Mouse (Mus musculus) forebrain, embryonic 12.5 days (tissue): ENCODE data around the gene Npy4r. TPM values are rescaled to one million over a fixed set of nuclear protein-coding genes. Genes with fewer than 3 reads are reported as not detected.

ENCODE experiments used
- ATAC-seq: fragments of 200-750 bp; cut with Nextera tagmentation; 2 replicates; pipeline ENCODE4 v1.8.0; 2017; ENCODE audit warnings: moderate TSS enrichment; ENCODE audit not compliant: low FRiP score
- H3K27ac ChIP-seq: fragments of 300-500 bp; sonication (generic); 2 replicates; pipeline ENCODE4 v1.5.1; 2016; ENCODE audit warnings: mild to moderate bottlenecking
- H3K27me3 ChIP-seq: fragments of 300-500 bp; sonication (generic); 2 replicates; pipeline ENCODE4 v1.6.1; 2016; ENCODE audit warnings: mild to moderate bottlenecking
- H3K36me3 ChIP-seq: fragments of 300-500 bp; sonication (generic); replicated peaks from 2 replicates; pipeline ENCODE4 v1.6.1; 2016; ENCODE audit warnings: mild to moderate bottlenecking
- H3K4me1 ChIP-seq: fragments of 300-500 bp; sonication (generic); 2 replicates; pipeline ENCODE4 v1.6.1; 2016
- H3K4me2 ChIP-seq: fragments of 300-500 bp; sonication (generic); 2 replicates; pipeline ENCODE4 v1.6.1; 2016; ENCODE audit warnings: mild to moderate bottlenecking, moderate library complexity
- H3K4me3 ChIP-seq: fragments of 300-500 bp; sonication (generic); replicated peaks from 2 replicates; pipeline ENCODE4 v1.5.1; 2016; ENCODE audit warnings: mild to moderate bottlenecking
- H3K9ac ChIP-seq: fragments of 300-500 bp; sonication (generic); 2 replicates; pipeline ENCODE4 v1.6.1; 2016; ENCODE audit warnings: mild to moderate bottlenecking
- H3K9me3 ChIP-seq: fragments of 300-500 bp; sonication (generic); 2 replicates; pipeline ENCODE4 v1.6.1; 2016
- WGBS: fragments of 180-500 bp; shearing (Covaris S2); methylation state at CpG from one replicate; pipeline ENCODE4 v1.1.7; 2016; 5-methylcytosine and 5-hydroxymethylcytosine counted together
- polyA plus RNA-seq: library from polyadenylated mRNA; unstranded; fragments of >200 nt; fragmentation: Nextera tagmentation; extraction: Ambion mirVana; gene quantifications from 2 replicates; pipeline ENCODE4 v1.2.1, GENCODE M21; 2016

Gene Npy4r
- polyA plus RNA-seq, 1 experiment from 2014 or later, result not detected

- peaks cover 18% of the 10 kb centered on the region for H3K27me3 ChIP-seq
- H3K4me3 ChIP-seq, result no peak overlapping the region
- peak; percentile 75; the same call in 1 of the 2 replicates for ATAC-seq
- no peaks in the 10 kb centered on the region for H3K9me3 ChIP-seq
- no peak overlapping the region for H3K4me2 ChIP-seq
- no peaks in the 10 kb centered on the region for H3K36me3 ChIP-seq
- H3K27ac ChIP-seq, result no peak overlapping the region
- H3K4me1 ChIP-seq, result peaks cover 7% of the 10 kb centered on the region; the same call in 1 of the 2 replicates
- no peak overlapping the region for H3K9ac ChIP-seq
- WGBS, result 57% methylated on average over 9 of the region's 9 CpGs
Observed at GRCm38 (mm10) chr14:34154601-34155337, 2.5 kb upstream of the Npy4r start.

- Histone ChIP-seq H3K9ac (no peak overlapping the region), H3K27me3 (peaks cover 47% of the 10 kb centered on the region)
- WGBS, result 95% methylated on average over 10 of the region's 10 CpGs
Observed at GRCm38 (mm10) chr14:34142915-34143314, 9.4 kb downstream of the Npy4r start.

GRCm38 (mm10) chr14:34142316-34142715 is 10.0 kb downstream of the Npy4r start:
- WGBS, result 75% methylated on average over 1 of the region's 1 CpGs
- no peaks in the 10 kb centered on the region for H3K4me1 ChIP-seq
- H3K27ac ChIP-seq, result no peak overlapping the region
- no peak overlapping the region for H3K4me3 ChIP-seq
- no peak for ATAC-seq
- no peaks in the 10 kb centered on the region for H3K9me3 ChIP-seq
- H3K36me3 ChIP-seq, result no peaks in the 10 kb centered on the region
- H3K27me3 ChIP-seq, result peaks cover 53% of the 10 kb centered on the region
- no peak overlapping the region for H3K9ac ChIP-seq
- H3K4me2 ChIP-seq, result no peak overlapping the region

More at GRCm38 (mm10) chr14:34142915-34143314, 9.4 kb downstream of the Npy4r start:
- no peak overlapping the region for H3K4me2 ChIP-seq
- no peaks in the 10 kb centered on the region for H3K4me1 ChIP-seq
- H3K27ac ChIP-seq, result no peak overlapping the region
- ATAC-seq, result no peak
- no peak overlapping the region for H3K4me3 ChIP-seq
- H3K36me3 ChIP-seq, result no peaks in the 10 kb centered on the region
- H3K9me3 ChIP-seq, result no peaks in the 10 kb centered on the region

- Histone ChIP-seq H3K4me1 (no peaks in the 10 kb centered on the region), H3K4me2 (no peak overlapping the region), H3K9me3 (no peaks in the 10 kb centered on the region), H3K4me3 (no peak overlapping the region), H3K9ac (no peak overlapping the region), H3K36me3 (no peaks in the 10 kb centered on the region), H3K27ac (no peak overlapping the region), H3K27me3 (peaks cover 66% of the 10 kb centered on the region)
- ATAC-seq, result no peak; the same call in 1 of the 2 replicates
- WGBS, result 55% methylated on average over 15 of the region's 15 CpGs
Observed at GRCm38 (mm10) chr14:34139671-34140664, 12.3 kb downstream of the Npy4r start.

- Histone ChIP-seq H3K36me3 (no peaks in the 10 kb centered on the region), H3K9ac (no peak overlapping the region), H3K4me1 (peaks cover 5% of the 10 kb centered on the region; the same call in 1 of the 2 replicates), H3K27ac (no peak overlapping the region), H3K4me3 (no peak overlapping the region), H3K4me2 (no peak overlapping the region), H3K9me3 (no peaks in the 10 kb centered on the region), H3K27me3 (peaks cover 75% of the 10 kb centered on the region)
- ATAC-seq, result no peak
Observed at GRCm38 (mm10) chr14:34135391-34135790, 16.9 kb downstream of the Npy4r start.

GRCm38 (mm10) chr14:34131216-34131615 is 21.1 kb downstream of the Npy4r start:
- no peak for ATAC-seq
- H3K27ac ChIP-seq, result no peak overlapping the region

GRCm38 (mm10) chr14:34121691-34122090 is 30.6 kb downstream of the Npy4r start:
- Histone ChIP-seq H3K27me3 (no peaks in the 10 kb centered on the region), H3K9ac (no peak overlapping the region), H3K27ac (no peak overlapping the region), H3K4me2 (no peak overlapping the region), H3K4me3 (no peak overlapping the region), H3K4me1 (no peaks in the 10 kb centered on the region), H3K36me3 (no peaks in the 10 kb centered on the region), H3K9me3 (no peaks in the 10 kb centered on the region)
- ATAC-seq, result no peak
- WGBS, result 94% methylated on average over 4 of the region's 4 CpGs

More at GRCm38 (mm10) chr14:34131216-34131615, 21.1 kb downstream of the Npy4r start:
- Histone ChIP-seq H3K4me1 (peaks cover 5% of the 10 kb centered on the region; the same call in 1 of the 2 replicates), H3K4me3 (no peak overlapping the region), H3K4me2 (no peak overlapping the region), H3K27me3 (peaks cover 46% of the 10 kb centered on the region), H3K9ac (no peak overlapping the region), H3K9me3 (no peaks in the 10 kb centered on the region), H3K36me3 (no peaks in the 10 kb centered on the region)
- WGBS, result 79% methylated on average over 6 of the region's 6 CpGs

GRCm38 (mm10) chr14:34120923-34121351 is 31.4 kb downstream of the Npy4r start:
- Histone ChIP-seq H3K9me3 (no peaks in the 10 kb centered on the region), H3K4me2 (no peak overlapping the region), H3K27ac (no peak overlapping the region), H3K36me3 (no peaks in the 10 kb centered on the region), H3K9ac (no peak overlapping the region), H3K27me3 (no peaks in the 10 kb centered on the region), H3K4me1 (no peaks in the 10 kb centered on the region), H3K4me3 (no peak overlapping the region)
- no peak for ATAC-seq
- 88% methylated on average over 3 of the region's 3 CpGs for WGBS

GRCm38 (mm10) chr14:34120016-34120910 is 32.0 kb downstream of the Npy4r start:
- 89% methylated on average over 12 of the region's 12 CpGs for WGBS
- ATAC-seq, result no peak
- no peaks in the 10 kb centered on the region for H3K9me3 ChIP-seq

GRCm38 (mm10) chr14:34119046-34119723 is 33.1 kb downstream of the Npy4r start:
- no peak for ATAC-seq
- H3K9ac ChIP-seq, result no peak overlapping the region
- H3K27ac ChIP-seq, result no peak overlapping the region
- H3K4me2 ChIP-seq, result no peak overlapping the region
- no peaks in the 10 kb centered on the region for H3K4me1 ChIP-seq
- H3K9me3 ChIP-seq, result no peaks in the 10 kb centered on the region
- WGBS, result 85% methylated on average over 7 of the region's 7 CpGs
- H3K4me3 ChIP-seq, result no peak overlapping the region
- H3K27me3 ChIP-seq, result no peaks in the 10 kb centered on the region
- H3K36me3 ChIP-seq, result no peaks in the 10 kb centered on the region

More at GRCm38 (mm10) chr14:34120016-34120910, 32.0 kb downstream of the Npy4r start:
- Histone ChIP-seq H3K4me1 (no peaks in the 10 kb centered on the region), H3K4me2 (no peak overlapping the region), H3K27me3 (no peaks in the 10 kb centered on the region), H3K27ac (no peak overlapping the region), H3K9ac (no peak overlapping the region), H3K4me3 (no peak overlapping the region), H3K36me3 (no peaks in the 10 kb centered on the region)

GRCm38 (mm10) chr14:34114311-34114710 is 38.0 kb downstream of the Npy4r start:
- H3K9ac ChIP-seq, result no peak overlapping the region
- H3K4me3 ChIP-seq, result no peak overlapping the region
- WGBS, result 83% methylated on average over 4 of the region's 4 CpGs
- H3K36me3 ChIP-seq, result no peaks in the 10 kb centered on the region
- no peak overlapping the region for H3K27ac ChIP-seq
- no peak for ATAC-seq
- H3K27me3 ChIP-seq, result no peaks in the 10 kb centered on the region
- H3K4me1 ChIP-seq, result no peaks in the 10 kb centered on the region
- no peak overlapping the region for H3K4me2 ChIP-seq
- no peaks in the 10 kb centered on the region for H3K9me3 ChIP-seq
